In genomic region chr10:39467317-39467716, GRCm38 (mm10) we compare ENCODE assay signal across 9 mouse cellular contexts.
A peak's percentile ranks its signal among the peaks of the same experiment; 100 is the strongest.
DNase-seq lines count a peak whose midpoint lies in the region; ATAC-seq and TF ChIP-seq lines count a peak whose summit lies in the region.
"Had no signal": no experiment of that assay in that cellular context is flagged by ENCODE, and none has a peak within 500 bp of the region (broad histone marks: within the 10 kb centered on the region; RNA-seq: fewer than 3 reads in every experiment).

No protein-coding gene starts in this region.

- H3K27ac ChIP-seq in heart, embryonic 11.5 days (ENCODE audit: low read depth, low read length) = no peak overlapping the region
- no peak overlapping the region for H3K27ac ChIP-seq in limb, embryonic 14.5 days (replicated peaks; ENCODE audit: low read depth, low read length)

- no peak for ATAC-seq in heart, embryonic 11.5 days (replicated peaks; ENCODE audit: insufficient number of reproducible peaks, low FRiP score, low TSS enrichment)
- ATAC-seq in limb, embryonic 14.5 days (ENCODE audit: low FRiP score, low read depth) = peak; percentile 72

- DNase-seq in heart, adult 11 months = peak; percentile 98
- DNase-seq in adrenal gland, postnatal 25 days = peak; percentile 56
- peak; percentile 65 to 69 for DNase-seq in heart, postnatal 36 days
- peak; percentile 67 for DNase-seq in limb, embryonic 14.5 days (ENCODE audit: low spot score)
- no peak for DNase-seq in frontal cortex, adult 2 months (ENCODE audit: extremely low spot score in 1 of 2, low spot score in 1 of 2)
- no peak for DNase-seq in B cell, adult 2 months
- DNase-seq in adipocyte (ENCODE audit: low spot score) = no peak

- no peak overlapping the region for H3K4me2 ChIP-seq in heart, embryonic 11.5 days
- no peak overlapping the region for H3K4me2 ChIP-seq in limb, embryonic 14.5 days (replicated peaks; ENCODE audit: low read depth, low read length, severe bottlenecking)
- H3K4me2 ChIP-seq: limb, embryonic 15.5 days had no signal

- no peaks in the 10 kb centered on the region; the same call in 1 of the 2 replicates for H3K36me3 ChIP-seq in heart, embryonic 11.5 days (ENCODE audit: control insufficient read depth, insufficient read depth, low read length)
- H3K36me3 ChIP-seq in limb, embryonic 14.5 days (ENCODE audit: control insufficient read depth, insufficient read depth, low read length) = no peaks in the 10 kb centered on the region
- H3K36me3 ChIP-seq: limb, embryonic 15.5 days had no signal

- no peak for TF ChIP-seq POLR2A in limb, embryonic 14.5 days (IDR thresholded peaks at IDR 0.05; ENCODE audit: borderline replicate concordance, extremely low read depth, insufficient read depth, insufficient read length)

- no peaks in the 10 kb centered on the region for H3K27me3 ChIP-seq in heart, embryonic 11.5 days (ENCODE audit: control insufficient read depth, insufficient read depth, low read length)
- no peaks in the 10 kb centered on the region for H3K27me3 ChIP-seq in limb, embryonic 14.5 days (ENCODE audit: control insufficient read depth, insufficient read depth, low read length)
- H3K27me3 ChIP-seq: limb, embryonic 15.5 days had no signal

- WGBS in heart, embryonic 11.5 days (ENCODE audit: insufficient replicate concordance) = 63% methylated on average over 6 of the region's 6 CpGs
- WGBS in limb, embryonic 14.5 days = 76% methylated on average over 6 of the region's 6 CpGs

- H3K4me3 ChIP-seq in heart, embryonic 11.5 days (ENCODE audit: low read depth, low read length) = no peak overlapping the region
- no peak overlapping the region for H3K4me3 ChIP-seq in limb, embryonic 14.5 days (replicated peaks; ENCODE audit: low read length)
- H3K4me3 ChIP-seq: limb, embryonic 15.5 days had no signal

- H3K9me3 ChIP-seq in heart, embryonic 11.5 days (replicated peaks; ENCODE audit: control insufficient read depth, low read length) = no peaks in the 10 kb centered on the region
- H3K9me3 ChIP-seq in limb, embryonic 14.5 days (ENCODE audit: control insufficient read depth, low read length) = no peaks in the 10 kb centered on the region
- H3K9me3 ChIP-seq: limb, embryonic 15.5 days had no signal

- peaks cover 15% of the 10 kb centered on the region for H3K4me1 ChIP-seq in heart, embryonic 11.5 days (ENCODE audit: control insufficient read depth, insufficient read depth, low read length)
- H3K4me1 ChIP-seq in limb, embryonic 14.5 days (ENCODE audit: control insufficient read depth, insufficient read depth, low read length) = peaks cover 13% of the 10 kb centered on the region

- no peak overlapping the region for H3K9ac ChIP-seq in heart, embryonic 11.5 days (ENCODE audit: low read depth, low read length)
- no peak overlapping the region for H3K9ac ChIP-seq in limb, embryonic 14.5 days (ENCODE audit: low read depth, low read length, severe bottlenecking)
- H3K9ac ChIP-seq: limb, embryonic 15.5 days had no signal

- intact Hi-C loops in heart, postnatal 36 days (cut with DNase I) = no loop called here

Comparison
In these comparisons a context has a peak if more than half of its experiments do, and no peak if none do; other contexts are left out.
1. DNase-seq: peak in heart, adult 11 months (single experiment), adrenal gland, postnatal 25 days (single experiment), heart, postnatal 36 days (2 of 2) and limb, embryonic 14.5 days (single experiment); none in frontal cortex, adult 2 months (0 of 2), B cell, adult 2 months (0 of 2) and adipocyte (single experiment).